Mouse (Mus musculus) CD4-positive, CD25-positive, alpha-beta regulatory T cell, adult 4 months (primary cell): ENCODE results near the gene Rpe65. TPM values are rescaled to one million over a fixed set of nuclear protein-coding genes. Genes with fewer than 3 reads are reported as not detected.

ENCODE experiments used
- ATAC-seq: one replicate; pipeline ENCODE4 v1.8.0; 2017
- polyA plus RNA-seq, 2 experiments: library from polyadenylated mRNA; unstranded; fragments of 100-300 nt; shearing (Covaris generic); gene quantifications; one replicate each; pipeline ENCODE4 v1.2.1; 2017

Gene Rpe65
- polyA plus RNA-seq: not detected

DNA sequence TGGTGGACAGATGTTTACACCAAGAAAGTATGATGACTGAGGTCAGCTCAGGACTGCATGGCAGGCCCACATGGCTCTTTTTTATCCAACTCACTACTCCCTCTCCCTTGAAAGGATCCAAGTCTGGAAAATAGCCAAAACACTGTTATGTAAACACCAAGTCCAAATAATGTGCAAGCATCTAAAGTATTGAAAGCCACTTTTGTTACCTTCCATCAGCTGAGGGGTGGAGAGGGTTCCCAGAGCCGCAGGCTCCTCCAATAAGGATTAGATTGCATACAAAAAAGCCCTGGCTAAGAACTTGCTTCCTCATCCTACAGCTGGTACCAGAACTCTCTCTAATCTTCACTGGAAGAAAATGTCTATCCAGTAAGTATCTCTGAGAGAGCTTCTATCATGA, at the start of gene Rpe65:
Gene Rpe65, plus strand, starts transcription at position 301 of the 400 bp plus-strand sequence.
- ATAC-seq: no peak

DNA sequence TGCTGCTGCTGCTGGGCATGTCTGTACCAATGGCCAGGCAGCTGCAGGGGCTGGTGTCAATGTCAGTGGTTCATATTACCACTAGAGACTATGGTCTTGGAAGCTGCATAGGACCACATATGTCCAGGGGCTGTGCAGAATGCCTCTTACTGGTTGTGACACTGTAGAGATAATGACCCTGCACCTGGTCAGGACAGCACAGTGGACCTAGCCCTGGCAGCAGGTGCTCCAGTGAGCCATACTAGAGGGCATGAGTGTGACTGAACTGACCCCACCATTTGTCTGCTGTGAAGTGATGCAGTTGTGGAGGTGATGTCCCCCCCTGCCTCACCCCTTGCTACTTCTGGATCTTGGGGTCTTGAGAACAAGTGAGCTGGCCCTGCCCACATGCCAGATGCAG, 48.8 kb upstream of the Rpe65 start:
- ATAC-seq: no peak

DNA sequence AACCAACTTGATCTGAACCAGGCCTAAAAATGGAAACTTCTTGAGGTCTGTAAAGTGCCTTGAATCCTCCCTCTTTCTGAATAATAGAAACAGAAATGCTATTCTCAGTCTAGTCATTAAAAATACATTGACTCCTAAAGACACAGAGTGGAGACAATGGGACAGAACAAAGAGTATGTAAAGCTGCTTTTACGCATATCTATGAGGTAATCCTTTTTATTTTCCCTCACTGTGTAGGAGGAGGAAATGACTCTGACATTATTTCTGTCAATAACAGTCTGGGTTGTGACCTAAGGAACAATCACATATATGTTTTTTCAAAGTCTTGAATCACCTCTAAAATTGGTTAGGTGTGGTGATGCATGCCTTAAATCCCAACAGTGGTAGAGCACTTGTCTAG, 16.0 kb downstream of the Rpe65 start:
- no peak for ATAC-seq

DNA sequence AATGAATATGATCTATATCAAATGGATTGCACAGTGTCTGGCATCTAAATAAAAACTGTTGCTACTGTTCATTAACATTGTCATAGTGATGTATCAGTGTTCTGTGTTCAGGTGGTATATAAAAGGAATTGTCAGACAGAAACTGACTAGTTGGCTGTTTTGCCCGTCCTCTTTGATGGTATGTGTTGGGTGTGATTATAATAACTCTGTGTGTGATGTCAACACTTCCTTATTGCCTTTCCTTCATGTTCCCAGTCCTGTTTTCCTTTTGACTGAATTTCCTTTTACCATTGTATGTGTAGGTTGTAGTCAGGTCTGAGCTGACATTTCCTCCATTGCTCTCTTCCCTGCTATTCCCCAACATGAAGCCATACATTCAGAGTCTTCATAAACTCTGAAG, 22.1 kb downstream of the Rpe65 start:
- no peak for ATAC-seq

DNA sequence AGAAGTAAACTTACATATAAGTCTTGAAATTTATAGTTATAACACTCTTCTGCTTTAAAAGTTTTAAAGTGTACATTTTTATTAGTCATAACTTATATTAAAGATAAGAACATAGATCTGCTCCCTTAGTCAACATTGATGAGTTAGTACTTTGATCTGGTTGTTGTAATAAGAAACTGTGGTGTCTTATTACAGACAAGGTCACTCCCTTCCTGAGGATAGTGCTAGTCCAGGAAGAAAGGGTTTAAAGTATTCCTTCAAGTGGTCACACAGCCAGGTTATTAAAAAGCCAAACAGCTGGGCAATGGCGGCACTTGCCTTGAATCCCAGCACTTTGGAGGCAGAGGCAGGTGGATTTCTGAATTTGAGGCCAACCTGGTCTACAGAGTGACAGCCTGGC, 25.0 kb downstream of the Rpe65 start:
- no peak for ATAC-seq

DNA sequence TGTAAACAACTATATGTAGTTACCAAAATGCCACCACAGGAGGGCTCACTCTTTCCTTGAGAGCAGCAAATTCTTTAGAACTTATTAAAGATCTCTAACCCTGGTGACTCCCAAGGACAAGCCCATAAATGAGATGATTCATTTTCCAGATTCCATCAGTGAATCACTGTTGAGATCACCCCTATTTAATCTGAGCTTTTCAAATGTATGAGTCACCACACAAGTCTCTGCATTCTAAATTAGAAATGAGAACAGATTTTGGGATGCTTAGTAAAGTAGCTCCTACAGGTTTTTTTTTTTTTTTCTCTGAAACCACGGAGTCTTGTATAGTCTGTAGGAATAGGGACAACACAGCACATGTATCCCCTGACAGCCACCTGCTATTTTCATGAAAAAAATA, 61.8 kb downstream of the Rpe65 start:
- ATAC-seq: no peak

DNA sequence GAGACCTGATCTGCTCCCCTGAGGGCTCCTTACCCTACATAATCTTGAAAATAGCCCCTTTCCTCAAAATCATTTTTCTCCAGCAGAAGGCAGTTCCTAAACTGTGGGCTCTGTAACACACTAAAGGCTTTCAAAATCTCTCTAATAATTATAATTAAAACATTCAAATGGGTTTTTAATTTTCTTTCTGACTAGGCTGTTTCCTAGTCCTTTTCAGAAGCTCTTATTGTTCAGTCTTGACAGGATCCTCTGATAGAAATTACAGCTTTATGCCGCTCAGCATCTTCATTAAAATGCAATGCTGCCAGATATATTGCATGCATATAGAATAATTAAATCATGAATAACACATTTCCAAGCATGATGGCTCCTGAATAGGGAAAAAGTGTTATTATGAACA, 64.4 kb downstream of the Rpe65 start:
- no peak for ATAC-seq

Other genes with a start within 250 kb of the Rpe65 start
- 1 to 10 TPM; 1.7 to 3.0 TPM for gene Depdc1a, start 103.7 kb upstream of the Rpe65 start, polyA plus RNA-seq
- gene Wls, start 240.5 kb downstream of the Rpe65 start, polyA plus RNA-seq: 100 to 1,000 TPM in 1 of 2 experiments, 10 to 100 TPM in 1; 95.4 to 103 TPM